Mouse (Mus musculus): ENCODE results near the gene Zfp653. TPM values are rescaled to one million over a fixed set of nuclear protein-coding genes. Genes with fewer than 3 reads are reported as not detected.
"Not testable (repeated sequence)": the region's sequence is repeated elsewhere in the genome, so short reads cannot be mapped to it uniquely, and the experiment has no call there.

Gene Zfp653
- polyA plus RNA-seq, 1 experiment, result 10.8 TPM

DNA sequence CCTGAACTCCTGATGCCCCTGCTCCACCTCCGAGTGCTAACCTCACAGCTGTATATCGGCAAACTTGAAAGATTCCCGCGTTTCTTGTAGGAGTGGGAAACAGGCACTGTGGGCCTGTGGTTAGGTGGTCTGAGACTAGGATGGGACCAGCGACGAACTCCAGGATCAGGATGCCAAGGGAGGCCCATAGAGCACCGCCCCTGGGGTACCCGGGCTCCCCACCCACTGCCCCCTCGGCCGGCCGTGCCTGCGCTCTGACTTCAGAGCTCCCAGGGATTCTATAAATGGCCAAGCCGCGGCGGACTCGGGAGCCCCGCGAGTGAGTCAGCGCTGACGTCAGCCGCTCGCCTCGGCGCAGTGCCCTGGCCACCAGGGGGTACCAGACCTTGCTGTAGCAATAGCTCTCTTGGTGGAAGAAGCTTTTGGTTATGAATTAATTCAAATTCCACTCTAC lies 24.7 kb upstream of the Zfp653 start:
- TF ChIP-seq GATA1 (IDR thresholded peaks at IDR 0.05; ENCODE audit: borderline replicate concordance, low read length), result no peak
- no peak for TF ChIP-seq FLI1 (IDR thresholded peaks at IDR 0.05; ENCODE audit: low read length)
- Histone ChIP-seq H3K4me3 (replicated peaks) (peak overlapping the region; percentile 89), H3K27me3 (replicated peaks) (peaks cover 56% of the 10 kb centered on the region), H3K9me3 (no peaks in the 10 kb centered on the region), H3K4me1 (peaks cover 24% of the 10 kb centered on the region), H3K36me3 (replicated peaks; ENCODE audit: low read length) (no peaks in the 10 kb centered on the region)

DNA sequence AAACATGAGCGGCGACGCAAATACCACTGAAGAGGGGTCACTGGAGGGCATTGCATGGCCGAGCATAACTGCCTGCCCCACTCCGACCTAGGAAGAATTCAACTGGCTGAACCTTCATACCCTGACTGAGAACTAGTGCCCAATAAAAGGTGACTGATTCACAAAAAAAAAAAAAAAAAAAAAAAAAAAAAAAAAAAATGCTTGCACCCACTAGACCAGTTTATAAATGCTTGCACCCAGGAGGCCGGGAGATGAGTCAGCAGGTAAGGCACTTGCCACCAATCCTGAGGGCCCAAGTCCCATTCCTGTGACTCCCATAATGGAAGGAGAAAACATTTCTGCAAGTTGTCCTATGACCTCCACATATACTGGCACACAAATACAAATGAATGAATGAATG lies 21.6 kb upstream of the Zfp653 start:
- H3K27me3 ChIP-seq (replicated peaks), result peaks cover 34% of the 10 kb centered on the region
- no peaks in the 10 kb centered on the region for H3K9me3 ChIP-seq
- TF ChIP-seq FLI1 (IDR thresholded peaks at IDR 0.05; ENCODE audit: low read length) (no peak), GATA1 (IDR thresholded peaks at IDR 0.05; ENCODE audit: borderline replicate concordance, low read length) (no peak)
- H3K4me1 ChIP-seq, result peaks cover 19% of the 10 kb centered on the region
- no peaks in the 10 kb centered on the region for H3K36me3 ChIP-seq (replicated peaks; ENCODE audit: low read length)
- H3K4me3 ChIP-seq (replicated peaks), result no peak overlapping the region

DNA sequence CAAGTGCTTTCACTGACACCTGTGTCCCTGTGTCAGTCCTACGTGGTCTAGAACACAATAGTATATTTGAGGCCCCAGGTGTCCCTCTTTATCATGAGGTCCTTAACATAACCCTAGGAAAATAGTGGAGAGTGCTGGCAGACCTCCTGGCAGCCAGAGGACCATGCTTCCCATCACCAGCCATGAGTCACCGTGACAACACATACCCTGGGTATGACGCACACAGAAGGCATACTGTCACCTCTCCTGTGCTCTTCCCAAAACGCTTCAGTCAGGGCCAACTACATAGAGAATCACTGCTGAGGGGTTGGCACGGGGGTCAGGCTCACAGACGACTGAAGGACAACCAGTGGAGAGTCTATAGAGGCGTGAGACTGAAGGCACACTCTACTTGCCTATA lies 18.8 kb upstream of the Zfp653 start:
- Histone ChIP-seq H3K4me1 (peaks cover 21% of the 10 kb centered on the region), H3K9me3 (no peaks in the 10 kb centered on the region), H3K4me3 (replicated peaks) (no peak overlapping the region), H3K27me3 (replicated peaks) (peaks cover 23% of the 10 kb centered on the region), H3K36me3 (replicated peaks; ENCODE audit: low read length) (no peaks in the 10 kb centered on the region)
- TF ChIP-seq FLI1 (IDR thresholded peaks at IDR 0.05; ENCODE audit: low read length) (no peak), GATA1 (IDR thresholded peaks at IDR 0.05; ENCODE audit: borderline replicate concordance, low read length) (no peak)

DNA sequence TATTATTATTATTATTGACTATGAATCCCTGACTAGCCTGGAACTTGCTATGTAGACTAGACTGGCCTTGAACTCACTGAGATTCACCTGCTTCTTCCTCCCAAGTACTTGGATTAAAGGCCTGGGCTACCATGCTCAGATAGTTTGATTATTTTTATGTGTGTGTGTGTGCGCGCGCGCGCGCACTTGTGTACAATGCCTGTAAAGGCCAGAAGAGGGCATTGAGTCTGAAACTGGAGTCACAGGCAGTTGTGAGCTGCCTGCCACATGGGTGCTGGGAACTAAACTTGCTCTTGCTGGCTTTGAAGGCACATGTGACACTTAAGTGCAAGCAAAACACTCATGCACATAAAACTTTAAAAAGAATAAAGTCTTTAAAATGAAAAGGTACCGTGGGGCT lies 18.1 kb upstream of the Zfp653 start:
- H3K36me3 ChIP-seq (replicated peaks; ENCODE audit: low read length), result no peaks in the 10 kb centered on the region
- no peaks in the 10 kb centered on the region for H3K9me3 ChIP-seq
- TF ChIP-seq GATA1 (IDR thresholded peaks at IDR 0.05; ENCODE audit: borderline replicate concordance, low read length) (no peak), FLI1 (IDR thresholded peaks at IDR 0.05; ENCODE audit: low read length) (no peak)
- H3K4me3 ChIP-seq (replicated peaks), result no peak overlapping the region
- H3K27me3 ChIP-seq (replicated peaks), result peaks cover 21% of the 10 kb centered on the region
- H3K4me1 ChIP-seq, result peaks cover 28% of the 10 kb centered on the region

DNA sequence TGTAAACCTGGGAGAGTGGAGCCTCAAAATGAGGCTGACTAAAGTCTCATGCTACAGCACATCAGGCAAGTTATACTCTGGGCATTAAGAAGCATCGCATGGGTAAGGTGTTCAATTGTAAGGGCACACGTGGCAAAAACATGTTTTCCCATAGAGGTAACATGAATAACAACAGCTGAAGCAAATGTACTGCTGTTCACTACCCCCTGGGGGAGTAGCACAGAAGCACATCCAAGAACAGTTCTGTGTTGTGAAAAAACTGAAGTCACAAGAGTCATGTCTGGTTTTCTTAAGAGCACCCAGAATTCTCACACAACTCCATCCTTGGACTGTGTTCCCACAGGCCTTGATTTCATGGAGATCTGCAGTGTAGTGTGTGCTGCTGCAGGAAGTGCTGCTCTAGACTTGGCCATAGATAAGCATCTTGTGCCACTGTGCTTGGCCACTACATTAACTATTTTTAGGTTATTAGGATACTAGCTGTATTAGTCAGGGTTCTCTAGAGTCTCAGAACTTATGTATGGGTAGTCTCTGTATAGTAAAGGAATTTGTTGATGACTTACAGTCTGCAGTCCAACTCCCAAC lies 15.9 kb upstream of the Zfp653 start:
- Histone ChIP-seq H3K4me3 (replicated peaks) (no peak overlapping the region), H3K9me3 (no peaks in the 10 kb centered on the region), H3K36me3 (replicated peaks; ENCODE audit: low read length) (peaks cover 7% of the 10 kb centered on the region), H3K4me1 (peaks cover 34% of the 10 kb centered on the region), H3K27me3 (replicated peaks) (peaks cover 10% of the 10 kb centered on the region)
- no peak for TF ChIP-seq FLI1 (IDR thresholded peaks at IDR 0.05; ENCODE audit: low read length)
- no peak for TF ChIP-seq GATA1 (IDR thresholded peaks at IDR 0.05; ENCODE audit: borderline replicate concordance, low read length)

- H3K4me3 ChIP-seq (replicated peaks), result peak overlapping the region; percentile 98
- H3K27me3 ChIP-seq (replicated peaks), result peaks cover 7% of the 10 kb centered on the region
- peaks cover 7% of the 10 kb centered on the region for H3K36me3 ChIP-seq (replicated peaks; ENCODE audit: low read length)
- no peaks in the 10 kb centered on the region for H3K9me3 ChIP-seq
- peaks cover 34% of the 10 kb centered on the region for H3K4me1 ChIP-seq
- TF ChIP-seq FLI1 (IDR thresholded peaks at IDR 0.05; ENCODE audit: low read length), result no peak
- TF ChIP-seq GATA1 (IDR thresholded peaks at IDR 0.05; ENCODE audit: borderline replicate concordance, low read length), result no peak
Observed at GRCm38 (mm10) chr9:22086012-22086411, 14.8 kb upstream of the Zfp653 start.

- TF ChIP-seq FLI1 (IDR thresholded peaks at IDR 0.05; ENCODE audit: low read length), result peak; percentile 15; the same call in 1 of the 2 replicates
- no peak for TF ChIP-seq GATA1 (IDR thresholded peaks at IDR 0.05; ENCODE audit: borderline replicate concordance, low read length)
- Histone ChIP-seq H3K36me3 (replicated peaks; ENCODE audit: low read length) (peaks cover 12% of the 10 kb centered on the region), H3K4me3 (replicated peaks) (peak within 1 kb of the TSS; percentile 98), H3K9me3 (no peaks in the 10 kb centered on the region), H3K4me1 (peaks cover 34% of the 10 kb centered on the region), H3K27me3 (replicated peaks) (peaks cover 7% of the 10 kb centered on the region)
Observed at GRCm38 (mm10) chr9:22085022-22085834, 14.1 kb upstream of the Zfp653 start, which contains the start of gene Ecsit. Gene Ecsit, minus strand, starts transcription at chr9:22085438.

- Histone ChIP-seq H3K36me3 (replicated peaks; ENCODE audit: low read length) (peaks cover 17% of the 10 kb centered on the region), H3K4me1 (peaks cover 34% of the 10 kb centered on the region), H3K27me3 (replicated peaks) (peaks cover 5% of the 10 kb centered on the region), H3K4me3 (replicated peaks) (peak overlapping the region; percentile 98), H3K9me3 (no peaks in the 10 kb centered on the region)
- TF ChIP-seq FLI1 (IDR thresholded peaks at IDR 0.05; ENCODE audit: low read length), result no peak
- TF ChIP-seq GATA1 (IDR thresholded peaks at IDR 0.05; ENCODE audit: borderline replicate concordance, low read length), result no peak
Observed at GRCm38 (mm10) chr9:22084667-22085021, 13.5 kb upstream of the Zfp653 start.

GRCm38 (mm10) chr9:22076223-22076622 lies 5.0 kb upstream of the Zfp653 start:
- Histone ChIP-seq H3K4me3 (replicated peaks) (no peak overlapping the region), H3K27me3 (replicated peaks) (no peaks in the 10 kb centered on the region), H3K36me3 (replicated peaks; ENCODE audit: low read length) (peaks cover 70% of the 10 kb centered on the region), H3K9me3 (no peaks in the 10 kb centered on the region), H3K4me1 (peaks cover 7% of the 10 kb centered on the region)
- no peak for TF ChIP-seq FLI1 (IDR thresholded peaks at IDR 0.05; ENCODE audit: low read length)
- TF ChIP-seq GATA1 (IDR thresholded peaks at IDR 0.05; ENCODE audit: borderline replicate concordance, low read length), result no peak

GRCm38 (mm10) chr9:22075778-22076177 lies 4.6 kb upstream of the Zfp653 start:
- not testable (repeated sequence) for H3K27me3 ChIP-seq (replicated peaks); H3K4me1 ChIP-seq; H3K4me3 ChIP-seq (replicated peaks); H3K9me3 ChIP-seq
- peaks cover 70% of the 10 kb centered on the region for H3K36me3 ChIP-seq (replicated peaks; ENCODE audit: low read length)
